Mouse (Mus musculus): Measurements from ENCODE around the gene Cltb. TPM values are rescaled to one million over a fixed set of nuclear protein-coding genes. Genes with fewer than 3 reads are reported as not detected.
"Not testable (repeated sequence)": the region's sequence is repeated elsewhere in the genome, so short reads cannot be mapped to it uniquely, and the experiment has no call there.

The Cltb gene
- polyA plus RNA-seq (2015; fragmentation: Nextera tagmentation; extraction: Ambion mirVana) = 84.2 and 91.1 TPM in 2 replicates

DNA sequence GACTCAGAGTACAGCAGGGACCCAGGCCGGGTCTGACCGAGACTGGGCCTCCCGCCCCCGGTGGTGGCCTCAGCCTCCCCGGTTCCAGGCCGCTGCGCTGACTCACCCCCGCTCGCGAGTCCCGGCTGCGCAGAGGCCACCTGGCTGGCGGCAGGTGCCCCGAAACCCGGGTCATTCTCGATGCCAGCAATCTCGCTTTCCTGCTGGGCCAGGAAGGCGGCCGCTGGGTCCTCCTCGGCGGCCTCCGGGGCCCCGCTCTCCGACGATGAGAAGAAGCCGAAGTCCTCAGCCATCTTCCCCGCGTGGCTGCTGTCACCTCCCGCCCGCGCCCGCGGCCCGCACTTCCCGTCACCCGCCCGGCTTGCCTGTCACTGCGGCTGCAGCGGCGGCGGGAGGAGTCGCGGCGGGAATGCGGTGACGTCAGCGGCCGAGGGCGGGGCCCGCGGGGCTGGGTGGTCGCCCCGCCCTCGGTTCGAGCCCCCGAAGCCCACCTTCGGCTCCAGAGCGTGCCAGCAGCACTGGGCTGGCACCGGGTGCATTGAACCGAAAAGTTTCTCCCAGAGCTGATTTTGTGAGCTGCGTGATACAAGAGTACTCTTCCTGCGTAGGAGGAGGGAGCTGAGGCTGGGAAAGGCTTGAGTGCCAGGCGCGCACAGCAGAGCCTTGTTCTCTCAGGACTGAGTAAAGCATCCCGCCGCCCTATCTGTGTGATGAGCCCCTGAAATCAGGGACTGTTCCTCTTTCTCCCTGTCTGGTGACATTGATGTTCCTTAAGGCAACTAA, at the start of gene Cltb:
Gene Cltb, minus strand, starts transcription at position 373 of the 783 bp plus-strand sequence.
- Histone ChIP-seq H3K27ac (peak within 1 kb of the TSS; percentile 72), H3K4me3 (replicated peaks) (peak within 1 kb of the TSS; percentile 62), H3K4me1 (replicated peaks) (peaks cover 32% of the 10 kb centered on the region), H3K9me3 (no peaks in the 10 kb centered on the region), H3K36me3 (no peaks in the 10 kb centered on the region), H3K4me2 (replicated peaks) (peak within 1 kb of the TSS; percentile 86), H3K9ac (replicated peaks) (peak within 1 kb of the TSS; percentile 82), H3K27me3 (peaks cover 9% of the 10 kb centered on the region)
- peak; percentile 72 for ATAC-seq
- WGBS = under 1% methylated on average over 65 of the region's 66 CpGs

- Histone ChIP-seq H3K27me3 (no peaks in the 10 kb centered on the region), H3K9me3 (no peaks in the 10 kb centered on the region), H3K4me1 (replicated peaks) (no peaks in the 10 kb centered on the region), H3K4me3 (replicated peaks) (no peak overlapping the region), H3K9ac (replicated peaks) (no peak overlapping the region), H3K27ac (no peak overlapping the region), H3K4me2 (replicated peaks) (no peak overlapping the region), H3K36me3 (peaks cover 92% of the 10 kb centered on the region)
- ATAC-seq = no peak
- 75% methylated on average over 5 of the region's 5 CpGs for WGBS
Observed at GRCm38 (mm10) chr13:54660877-54661276, 49.7 kb upstream of the Cltb start.

DNA sequence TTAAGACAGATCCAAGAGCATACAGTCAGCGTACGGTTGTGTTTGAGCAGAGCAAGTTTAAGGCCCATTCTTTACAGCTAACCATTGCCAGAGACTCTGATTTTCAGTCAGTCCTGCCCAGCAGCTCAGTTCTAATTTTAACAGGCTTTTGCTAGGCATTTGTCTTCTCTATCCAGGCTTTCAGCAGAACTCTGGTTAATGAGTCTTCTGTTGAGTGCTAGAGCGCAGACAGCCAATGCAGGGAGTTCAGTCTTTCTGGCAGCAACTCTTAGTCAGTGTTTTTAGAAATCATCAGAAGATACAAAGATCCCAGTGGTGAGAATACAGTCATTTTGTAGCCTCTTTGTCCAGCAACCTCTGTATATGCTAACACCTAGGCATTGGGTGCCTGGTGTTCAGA, 39.3 kb upstream of the Cltb start:
- no peak for ATAC-seq
- 98% methylated on average over 3 of the region's 3 CpGs for WGBS
- H3K4me1 ChIP-seq (replicated peaks) = no peaks in the 10 kb centered on the region

GRCm38 (mm10) chr13:54635011-54635410, 23.9 kb upstream of the Cltb start:
- WGBS = 94% methylated on average over 3 of the region's 3 CpGs
- H3K4me2 ChIP-seq (replicated peaks) = no peak overlapping the region
- no peak for ATAC-seq
- no peaks in the 10 kb centered on the region for H3K27me3 ChIP-seq
- H3K4me3 ChIP-seq (replicated peaks) = no peak overlapping the region
- no peak overlapping the region for H3K9ac ChIP-seq (replicated peaks)
- no peak overlapping the region for H3K27ac ChIP-seq
- no peaks in the 10 kb centered on the region for H3K4me1 ChIP-seq (replicated peaks)
- H3K9me3 ChIP-seq = no peaks in the 10 kb centered on the region
- H3K36me3 ChIP-seq = peaks cover 36% of the 10 kb centered on the region

More for the DNA sequence above, 39.3 kb upstream of the Cltb start:
- H3K27me3 ChIP-seq = no peaks in the 10 kb centered on the region
- H3K9me3 ChIP-seq = no peaks in the 10 kb centered on the region
- H3K9ac ChIP-seq (replicated peaks) = no peak overlapping the region
- no peak overlapping the region for H3K4me2 ChIP-seq (replicated peaks)
- peaks cover 98% of the 10 kb centered on the region for H3K36me3 ChIP-seq
- no peak overlapping the region for H3K4me3 ChIP-seq (replicated peaks)
- no peak overlapping the region for H3K27ac ChIP-seq

DNA sequence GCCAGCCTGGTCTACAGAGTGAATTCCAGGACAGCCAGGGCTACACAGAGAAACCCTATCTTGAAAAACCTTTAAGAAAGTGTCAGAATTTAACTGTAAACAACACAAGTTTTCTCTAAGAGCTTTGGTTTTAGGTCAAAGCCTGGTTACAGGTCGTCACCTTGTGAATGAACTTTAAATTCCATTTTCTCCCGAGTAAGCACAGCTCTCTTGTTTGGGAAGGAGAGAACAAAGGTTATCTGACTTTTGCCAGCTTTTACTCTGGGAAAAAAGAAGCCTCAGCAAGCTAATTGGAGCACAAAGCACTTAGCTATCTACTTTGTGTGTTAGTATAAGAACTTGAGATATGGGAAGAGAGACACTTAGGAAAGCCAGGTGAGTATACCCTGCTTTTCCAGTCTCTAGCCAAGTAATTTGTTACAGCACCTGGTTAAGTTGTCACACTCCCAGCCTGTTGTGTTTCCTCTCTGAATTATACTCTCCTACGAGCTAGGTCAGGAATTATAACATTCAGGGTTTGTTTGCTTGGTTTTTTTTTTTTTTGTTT, 21.7 kb upstream of the Cltb start:
- no peak overlapping the region for H3K4me3 ChIP-seq (replicated peaks)
- no peak overlapping the region for H3K9ac ChIP-seq (replicated peaks)
- no peaks in the 10 kb centered on the region for H3K4me1 ChIP-seq (replicated peaks)
- H3K27me3 ChIP-seq = no peaks in the 10 kb centered on the region
- WGBS = 84% methylated on average over 3 of the region's 3 CpGs
- H3K9me3 ChIP-seq = no peaks in the 10 kb centered on the region
- no peak overlapping the region for H3K4me2 ChIP-seq (replicated peaks)
- no peak for ATAC-seq
- peaks cover 17% of the 10 kb centered on the region for H3K36me3 ChIP-seq
- no peak overlapping the region for H3K27ac ChIP-seq

GRCm38 (mm10) chr13:54629128-54629527, 18.0 kb upstream of the Cltb start:
- Histone ChIP-seq H3K27ac (no peak overlapping the region), H3K9ac (replicated peaks) (no peak overlapping the region), H3K4me3 (replicated peaks) (no peak overlapping the region), H3K4me2 (replicated peaks) (no peak overlapping the region), H3K36me3 (0 out of 2 replicates have a peak, but pooled peaks cover 5% of the 10 kb centered on the region), H3K4me1 (replicated peaks) (peaks cover 6% of the 10 kb centered on the region), H3K9me3 (no peaks in the 10 kb centered on the region), H3K27me3 (no peaks in the 10 kb centered on the region)
- ATAC-seq = no peak
- 90% methylated on average over 4 of the region's 4 CpGs for WGBS

GRCm38 (mm10) chr13:54621960-54622521, 10.9 kb upstream of the Cltb start:
- H3K27me3 ChIP-seq = peaks cover 8% of the 10 kb centered on the region; the same call in 1 of the 2 replicates
- H3K4me3 ChIP-seq (replicated peaks) = peak overlapping the region; percentile 97
- peak overlapping the region; percentile 94 for H3K9ac ChIP-seq (replicated peaks)
- peak overlapping the region; percentile 96 for H3K4me2 ChIP-seq (replicated peaks)
- 1% methylated on average over 26 of the region's 27 CpGs for WGBS
- ATAC-seq = peak; percentile 62; the same call in 1 of the 2 replicates
- H3K36me3 ChIP-seq = no peaks in the 10 kb centered on the region
- peaks cover 24% of the 10 kb centered on the region for H3K4me1 ChIP-seq (replicated peaks)
- no peaks in the 10 kb centered on the region for H3K9me3 ChIP-seq
- peak overlapping the region; percentile 92 for H3K27ac ChIP-seq

- H3K27ac ChIP-seq = peak within 1 kb of the TSS; percentile 92
- ATAC-seq = peak; percentile 98
- peaks cover 9% of the 10 kb centered on the region; the same call in 1 of the 2 replicates for H3K27me3 ChIP-seq
- no peaks in the 10 kb centered on the region for H3K9me3 ChIP-seq
- no peaks in the 10 kb centered on the region for H3K36me3 ChIP-seq
- 13% methylated on average over 44 of the region's 44 CpGs for WGBS
- H3K4me2 ChIP-seq (replicated peaks) = peak within 1 kb of the TSS; percentile 96
- H3K4me1 ChIP-seq (replicated peaks) = peaks cover 24% of the 10 kb centered on the region
- peak within 1 kb of the TSS; percentile 94 for H3K9ac ChIP-seq (replicated peaks)
- peak within 1 kb of the TSS; percentile 97 for H3K4me3 ChIP-seq (replicated peaks)
Observed at GRCm38 (mm10) chr13:54621155-54621932, 10.2 kb upstream of the Cltb start, which contains the start of gene Faf2. TSS of gene Faf2 (plus strand) at chr13:54621784.

- Histone ChIP-seq H3K4me2 (replicated peaks) (no peak overlapping the region), H3K9ac (replicated peaks) (no peak overlapping the region), H3K4me1 (replicated peaks) (no peaks in the 10 kb centered on the region), H3K27me3 (peaks cover 9% of the 10 kb centered on the region; the same call in 1 of the 2 replicates), H3K36me3 (no peaks in the 10 kb centered on the region), H3K4me3 (replicated peaks) (no peak overlapping the region), H3K27ac (no peak overlapping the region), H3K9me3 (no peaks in the 10 kb centered on the region)
- 75% methylated on average over 6 of the region's 6 CpGs for WGBS
- no peak for ATAC-seq
Observed at GRCm38 (mm10) chr13:54616998-54617397, 5.9 kb upstream of the Cltb start.

DNA sequence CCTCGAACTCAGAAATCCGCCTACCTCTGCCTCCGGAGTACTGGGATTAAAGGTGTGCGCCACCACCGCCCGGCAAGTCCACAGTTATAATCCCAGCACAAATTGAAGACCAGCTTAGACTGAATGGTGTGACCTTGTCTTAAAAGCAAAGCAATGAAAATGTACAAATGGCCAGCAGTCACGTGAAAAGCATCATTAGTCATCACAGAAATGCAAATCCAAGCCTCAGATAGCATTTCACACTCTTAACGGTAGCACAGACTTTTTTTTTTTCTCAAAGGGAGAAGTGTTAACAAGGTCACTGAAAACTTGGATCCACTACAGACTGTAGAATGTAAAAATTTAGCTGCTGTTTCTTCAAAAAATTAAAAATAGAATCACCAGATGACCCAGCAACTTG, 5.2 kb upstream of the Cltb start:
- no peak for ATAC-seq
- H3K4me3 ChIP-seq (replicated peaks) = no peak overlapping the region
- H3K27me3 ChIP-seq = peaks cover 9% of the 10 kb centered on the region; the same call in 1 of the 2 replicates
- 81% methylated on average over 8 of the region's 8 CpGs for WGBS
- H3K9me3 ChIP-seq = no peaks in the 10 kb centered on the region
- no peak overlapping the region for H3K4me2 ChIP-seq (replicated peaks)
- H3K4me1 ChIP-seq (replicated peaks) = 0 out of 2 replicates have a peak, but pooled peaks cover 6% of the 10 kb centered on the region
- H3K36me3 ChIP-seq = no peaks in the 10 kb centered on the region
- H3K27ac ChIP-seq = no peak overlapping the region
- no peak overlapping the region for H3K9ac ChIP-seq (replicated peaks)

DNA sequence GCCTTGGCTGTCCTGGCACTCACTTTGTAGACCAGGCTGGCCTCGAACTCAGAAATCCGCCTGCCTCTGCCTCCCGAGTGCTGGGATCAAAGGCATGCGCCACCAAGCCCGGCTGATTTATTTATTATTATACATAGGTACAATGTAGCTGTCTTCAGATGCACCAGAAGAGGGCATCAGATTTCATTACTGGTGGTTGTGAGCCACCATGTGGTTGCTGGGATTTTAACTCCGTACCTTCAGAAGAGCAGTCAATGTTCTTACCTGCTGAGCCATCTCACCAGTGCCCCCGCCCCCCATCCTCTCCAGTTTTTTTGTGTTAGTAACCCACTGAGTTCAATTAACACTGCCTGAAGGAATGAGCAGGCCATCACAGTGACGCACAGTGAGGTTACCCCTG, 2.0 kb upstream of the Cltb start:
- peaks cover 30% of the 10 kb centered on the region for H3K4me1 ChIP-seq (replicated peaks)
- H3K9ac ChIP-seq (replicated peaks); H3K36me3 ChIP-seq; ATAC-seq; H3K4me2 ChIP-seq (replicated peaks); H3K4me3 ChIP-seq (replicated peaks); H3K27me3 ChIP-seq; H3K9me3 ChIP-seq; H3K27ac ChIP-seq: not testable (repeated sequence)
- 88% methylated on average over 8 of the region's 8 CpGs for WGBS
